Mouse (Mus musculus) hindbrain, embryonic 12.5 days (tissue): ENCODE results near the gene Pycr1. TPM values are rescaled to one million over a fixed set of nuclear protein-coding genes. Genes with fewer than 3 reads are reported as not detected.

Experiments used
- ATAC-seq: fragments of 200-750 bp; cut with Nextera tagmentation; 2 replicates; pipeline ENCODE4 v1.8.0; 2017; ENCODE audit warnings: moderate TSS enrichment; ENCODE audit not compliant: low FRiP score
- H3K27ac ChIP-seq: fragments of 300-500 bp; sonication (generic); 2 replicates; pipeline ENCODE4 v1.5.1; 2016; ENCODE audit warnings: mild to moderate bottlenecking
- H3K27me3 ChIP-seq: fragments of 300-500 bp; sonication (generic); 2 replicates; pipeline ENCODE4 v1.6.1; 2016; ENCODE audit warnings: mild to moderate bottlenecking
- H3K36me3 ChIP-seq: fragments of 300-500 bp; sonication (generic); 2 replicates; pipeline ENCODE4 v1.6.1; 2016; ENCODE audit warnings: mild to moderate bottlenecking
- H3K4me1 ChIP-seq: fragments of 300-500 bp; sonication (generic); 2 replicates; pipeline ENCODE4 v1.6.1; 2016
- H3K4me2 ChIP-seq: fragments of 300-500 bp; sonication (generic); replicated peaks from 2 replicates; pipeline ENCODE4 v1.6.1; 2016; ENCODE audit warnings: mild to moderate bottlenecking
- H3K4me3 ChIP-seq: fragments of 300-500 bp; sonication (generic); 2 replicates; pipeline ENCODE4 v1.5.1; 2016; ENCODE audit warnings: mild to moderate bottlenecking
- H3K9ac ChIP-seq: fragments of 300-500 bp; sonication (generic); 2 replicates; pipeline ENCODE4 v1.6.1; 2016; ENCODE audit warnings: mild to moderate bottlenecking, moderate library complexity
- H3K9me3 ChIP-seq: fragments of 300-500 bp; sonication (generic); replicated peaks from 2 replicates; pipeline ENCODE4 v1.6.1; 2016; ENCODE audit warnings: mild to moderate bottlenecking
- WGBS: fragments of 180-500 bp; shearing (Covaris S2); methylation state at CpG from one replicate; pipeline ENCODE4 v1.1.7; 2016; 5-methylcytosine and 5-hydroxymethylcytosine counted together
- polyA plus RNA-seq: library from polyadenylated mRNA; unstranded; fragments of >200 nt; fragmentation: Nextera tagmentation; extraction: Ambion mirVana; gene quantifications from 2 replicates; pipeline ENCODE4 v1.2.1, GENCODE M21; 2016

Gene Pycr1
- polyA plus RNA-seq, 1 experiment from 2014 or later = 28.5 TPM

DNA sequence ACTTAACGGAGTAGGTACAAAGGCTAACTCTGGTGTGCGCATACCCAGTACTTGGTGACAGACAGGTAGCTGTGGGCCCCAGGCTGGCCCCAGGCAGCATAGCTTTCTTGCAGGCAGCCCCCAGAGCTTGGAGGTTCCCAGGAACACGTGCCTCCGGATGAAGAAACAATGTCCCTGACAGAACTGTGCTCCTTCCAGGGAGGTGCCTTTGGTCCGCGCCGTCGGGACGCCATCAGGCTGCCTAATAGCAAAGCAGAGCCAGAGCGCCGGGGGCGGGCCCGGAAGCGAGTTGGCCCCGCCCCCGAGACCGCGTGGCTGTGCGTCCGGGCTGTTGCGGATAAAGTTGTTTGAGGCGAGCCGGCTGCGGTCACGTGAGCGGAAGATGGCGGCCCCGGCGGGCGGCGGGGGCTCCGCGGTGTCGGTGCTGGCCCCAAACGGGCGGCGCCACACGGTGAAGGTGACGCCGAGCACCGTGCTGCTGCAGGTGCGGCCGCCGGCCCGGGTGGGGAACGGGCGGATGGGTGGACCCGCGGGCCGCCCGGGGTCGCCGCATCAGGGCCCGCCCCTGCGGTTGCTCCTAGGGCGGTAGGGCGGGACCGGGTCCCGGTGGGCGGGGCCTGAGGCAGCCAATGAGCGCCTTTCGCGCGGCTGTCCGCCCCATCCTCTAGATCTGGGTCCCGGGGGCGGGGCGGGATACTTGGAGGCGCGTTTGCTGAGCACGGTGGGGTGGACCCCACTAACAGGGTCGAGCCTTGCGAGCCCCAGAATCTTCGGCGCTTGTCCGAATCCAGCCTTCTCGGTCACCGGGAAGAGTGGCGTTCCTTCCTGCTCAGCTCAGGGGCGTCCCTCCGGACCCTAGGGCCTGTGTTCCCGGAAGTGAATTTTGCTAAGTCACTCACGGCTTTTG, 29.4 kb upstream of the Pycr1 start, which contains the start of gene Aspscr1:
TSS of gene Aspscr1 (plus strand) at position 287 of the 907 bp plus-strand sequence.
- H3K9ac ChIP-seq = peak within 1 kb of the TSS; percentile 78
- no peaks in the 10 kb centered on the region for H3K27me3 ChIP-seq
- H3K36me3 ChIP-seq = peaks cover 20% of the 10 kb centered on the region
- peak within 1 kb of the TSS; percentile 73 for H3K4me3 ChIP-seq
- 1% methylated on average over 71 of the region's 83 CpGs for WGBS
- ATAC-seq = peak; percentile 97
- peak within 1 kb of the TSS; percentile 91 for H3K27ac ChIP-seq
- no peaks in the 10 kb centered on the region for H3K9me3 ChIP-seq
- peaks cover 10% of the 10 kb centered on the region for H3K4me1 ChIP-seq
- H3K4me2 ChIP-seq = peak within 1 kb of the TSS; percentile 80

DNA sequence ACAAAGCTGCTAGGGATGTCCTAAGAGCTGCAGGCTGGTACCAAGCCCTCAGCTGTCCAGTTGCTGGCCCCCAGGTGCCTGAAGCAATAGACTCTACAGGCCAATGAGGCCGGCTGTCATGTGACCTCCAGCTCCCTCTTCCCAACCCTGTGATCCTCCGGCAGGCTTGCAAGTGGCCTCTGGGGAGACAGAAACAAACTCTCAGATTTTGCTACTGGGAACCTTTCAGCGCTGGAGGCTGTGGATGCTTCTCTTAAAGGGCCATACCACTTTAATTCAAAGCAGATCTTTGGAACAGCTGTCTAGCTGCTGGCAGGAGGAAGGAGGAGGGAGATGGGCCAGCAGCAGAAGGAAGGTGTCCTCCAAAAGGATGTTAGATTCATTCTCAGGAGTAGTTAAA, 23.0 kb upstream of the Pycr1 start:
- no peak overlapping the region for H3K4me3 ChIP-seq

DNA sequence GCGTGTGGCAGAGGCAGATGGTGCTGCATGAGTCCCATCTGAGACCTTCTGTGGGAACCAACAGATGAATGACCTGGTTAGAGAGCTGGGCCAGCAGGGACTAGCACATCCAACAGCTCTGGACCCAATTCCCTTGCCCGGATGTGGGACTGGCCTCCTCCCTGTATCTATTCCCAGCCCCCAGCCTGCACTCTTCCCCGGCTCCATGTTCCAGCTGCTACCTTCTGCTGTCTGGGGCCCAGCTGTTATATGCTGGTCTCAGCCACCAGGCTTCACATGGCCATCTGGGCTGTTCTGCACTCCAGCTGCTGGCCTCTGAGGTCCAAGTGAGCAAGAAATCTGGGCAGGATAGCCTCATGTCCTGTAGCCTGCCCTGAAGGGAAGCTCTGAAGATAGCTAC, 21.8 kb upstream of the Pycr1 start:
- H3K9me3 ChIP-seq = no peaks in the 10 kb centered on the region
- H3K4me2 ChIP-seq = no peak overlapping the region
- no peak overlapping the region for H3K9ac ChIP-seq
- no peak overlapping the region for H3K4me3 ChIP-seq
- peaks cover 14% of the 10 kb centered on the region for H3K4me1 ChIP-seq
- no peak overlapping the region for H3K27ac ChIP-seq
- no peak for ATAC-seq
- 62% methylated on average over 3 of the region's 3 CpGs for WGBS
- no peaks in the 10 kb centered on the region for H3K36me3 ChIP-seq
- H3K27me3 ChIP-seq = peaks cover 45% of the 10 kb centered on the region

More for the DNA sequence above, 23.0 kb upstream of the Pycr1 start:
- no peaks in the 10 kb centered on the region for H3K9me3 ChIP-seq
- ATAC-seq = no peak
- peaks cover 6% of the 10 kb centered on the region; the same call in 1 of the 2 replicates for H3K4me1 ChIP-seq
- no peak overlapping the region for H3K4me2 ChIP-seq
- no peak overlapping the region for H3K9ac ChIP-seq
- H3K36me3 ChIP-seq = no peaks in the 10 kb centered on the region
- 11% methylated on average over 3 of the region's 3 CpGs for WGBS
- H3K27me3 ChIP-seq = peaks cover 33% of the 10 kb centered on the region
- no peak overlapping the region for H3K27ac ChIP-seq

GRCm38 (mm10) chr11:120663714-120664113, 20.1 kb upstream of the Pycr1 start:
- no peaks in the 10 kb centered on the region for H3K36me3 ChIP-seq
- 74% methylated on average over 5 of the region's 5 CpGs for WGBS
- no peak overlapping the region for H3K27ac ChIP-seq
- H3K4me1 ChIP-seq = peaks cover 28% of the 10 kb centered on the region
- no peak for ATAC-seq
- no peak overlapping the region for H3K4me2 ChIP-seq
- H3K9ac ChIP-seq = no peak overlapping the region
- H3K27me3 ChIP-seq = peaks cover 62% of the 10 kb centered on the region
- H3K9me3 ChIP-seq = no peaks in the 10 kb centered on the region
- no peak overlapping the region for H3K4me3 ChIP-seq

- WGBS = 62% methylated on average over 6 of the region's 6 CpGs
- Histone ChIP-seq H3K9me3 (no peaks in the 10 kb centered on the region), H3K27me3 (peaks cover 71% of the 10 kb centered on the region), H3K4me2 (no peak overlapping the region), H3K4me3 (no peak overlapping the region), H3K9ac (no peak overlapping the region), H3K4me1 (peaks cover 28% of the 10 kb centered on the region), H3K36me3 (no peaks in the 10 kb centered on the region), H3K27ac (no peak overlapping the region)
- no peak for ATAC-seq
Measured at GRCm38 (mm10) chr11:120662759-120663158, 19.2 kb upstream of the Pycr1 start.

DNA sequence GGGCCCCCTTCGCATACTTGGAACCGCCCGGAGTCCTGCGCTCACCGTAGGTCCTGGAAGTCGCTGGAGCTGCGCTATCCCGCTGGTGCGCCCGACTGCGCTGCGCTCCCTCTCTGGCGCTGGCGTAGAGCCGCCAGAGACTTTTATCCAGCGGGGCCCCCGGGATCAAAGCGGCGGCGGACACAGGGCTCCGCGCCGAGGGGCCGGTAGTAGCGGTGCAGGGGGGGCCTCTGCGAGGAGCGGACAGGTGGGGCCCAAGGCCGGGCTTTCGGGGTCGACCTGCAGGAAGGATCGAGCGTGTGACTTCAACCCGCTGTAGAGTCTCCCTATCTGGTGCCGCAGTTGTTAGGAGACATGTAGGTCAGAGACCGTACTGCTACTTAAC, 17.5 kb upstream of the Pycr1 start, which contains the start of gene Notum:
TSS of gene Notum (minus strand) at position 100 of the 385 bp plus-strand sequence.
- no peak within 1 kb of the TSS for H3K27ac ChIP-seq
- peaks cover 23% of the 10 kb centered on the region for H3K4me1 ChIP-seq
- H3K9ac ChIP-seq = peak within 1 kb of the TSS; percentile 58
- peak within 1 kb of the TSS; percentile 59 for H3K4me2 ChIP-seq
- no peak for ATAC-seq
- H3K36me3 ChIP-seq = no peaks in the 10 kb centered on the region
- peak within 1 kb of the TSS; percentile 39 for H3K4me3 ChIP-seq
- peaks cover 88% of the 10 kb centered on the region for H3K27me3 ChIP-seq
- no peaks in the 10 kb centered on the region for H3K9me3 ChIP-seq
- whole genome bisulfite sequencing = 2% methylated on average over 35 of the region's 35 CpGs

- WGBS = under 1% methylated on average over 76 of the region's 95 CpGs
- Histone ChIP-seq H3K27ac (no peak overlapping the region), H3K4me1 (peaks cover 23% of the 10 kb centered on the region), H3K4me2 (peak overlapping the region; percentile 59), H3K27me3 (peaks cover 91% of the 10 kb centered on the region), H3K9ac (peak overlapping the region; percentile 58), H3K36me3 (no peaks in the 10 kb centered on the region), H3K4me3 (peak overlapping the region; percentile 39), H3K9me3 (no peaks in the 10 kb centered on the region)
- ATAC-seq = peak; percentile 52; the same call in 1 of the 2 replicates
Measured at GRCm38 (mm10) chr11:120660301-120661075, 16.9 kb upstream of the Pycr1 start.

GRCm38 (mm10) chr11:120659509-120660300, 16.1 kb upstream of the Pycr1 start:
- ATAC-seq = no peak
- Histone ChIP-seq H3K9ac (peak overlapping the region; percentile 58; the same call in 1 of the 2 replicates), H3K27me3 (peaks cover 89% of the 10 kb centered on the region)

GRCm38 (mm10) chr11:120658876-120659410, 15.4 kb upstream of the Pycr1 start:
- no peaks in the 10 kb centered on the region for H3K36me3 ChIP-seq
- no peak overlapping the region for H3K27ac ChIP-seq
- WGBS = 4% methylated on average over 24 of the region's 24 CpGs
- peaks cover 94% of the 10 kb centered on the region for H3K27me3 ChIP-seq
- peaks cover 23% of the 10 kb centered on the region for H3K4me1 ChIP-seq
- H3K4me2 ChIP-seq = 0 out of 2 replicates have a peak overlapping the region, but pooled peaks have one; percentile 8
- peak overlapping the region; percentile 4; the same call in 1 of the 2 replicates for H3K4me3 ChIP-seq
- no peak for ATAC-seq
- no peaks in the 10 kb centered on the region for H3K9me3 ChIP-seq
- no peak overlapping the region for H3K9ac ChIP-seq

More at GRCm38 (mm10) chr11:120659509-120660300, 16.1 kb upstream of the Pycr1 start:
- Histone ChIP-seq H3K4me1 (peaks cover 23% of the 10 kb centered on the region), H3K36me3 (no peaks in the 10 kb centered on the region), H3K9me3 (no peaks in the 10 kb centered on the region), H3K4me2 (peak overlapping the region; percentile 59), H3K4me3 (peak overlapping the region; percentile 39), H3K27ac (no peak overlapping the region)
- 2% methylated on average over 50 of the region's 50 CpGs for WGBS

DNA sequence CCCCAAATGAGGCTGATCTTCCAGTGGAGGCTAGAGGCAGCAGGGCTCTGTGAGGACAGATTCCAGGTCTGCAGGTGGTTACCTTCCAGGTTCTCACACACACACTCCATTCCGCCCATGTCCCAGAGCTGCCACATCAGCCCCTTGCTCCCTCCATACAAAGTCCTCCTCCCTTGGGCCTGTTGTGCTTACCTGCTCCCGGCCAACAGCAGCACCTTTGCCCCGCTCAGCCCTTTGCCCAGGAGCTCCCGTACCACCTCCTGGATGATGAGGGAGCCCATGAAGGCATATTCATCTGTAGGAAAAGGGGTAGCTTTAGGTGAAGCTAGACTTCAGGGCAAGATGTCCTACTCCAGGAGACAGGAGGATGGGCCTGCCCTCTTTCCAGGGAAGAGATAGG, 13.7 kb upstream of the Pycr1 start:
- Histone ChIP-seq H3K27me3 (peaks cover 80% of the 10 kb centered on the region), H3K36me3 (no peaks in the 10 kb centered on the region), H3K9me3 (no peaks in the 10 kb centered on the region), H3K27ac (no peak overlapping the region), H3K4me3 (no peak overlapping the region), H3K4me1 (peaks cover 23% of the 10 kb centered on the region), H3K4me2 (no peak overlapping the region), H3K9ac (no peak overlapping the region)
- no peak for ATAC-seq
- WGBS = 93% methylated on average over 4 of the region's 4 CpGs

DNA sequence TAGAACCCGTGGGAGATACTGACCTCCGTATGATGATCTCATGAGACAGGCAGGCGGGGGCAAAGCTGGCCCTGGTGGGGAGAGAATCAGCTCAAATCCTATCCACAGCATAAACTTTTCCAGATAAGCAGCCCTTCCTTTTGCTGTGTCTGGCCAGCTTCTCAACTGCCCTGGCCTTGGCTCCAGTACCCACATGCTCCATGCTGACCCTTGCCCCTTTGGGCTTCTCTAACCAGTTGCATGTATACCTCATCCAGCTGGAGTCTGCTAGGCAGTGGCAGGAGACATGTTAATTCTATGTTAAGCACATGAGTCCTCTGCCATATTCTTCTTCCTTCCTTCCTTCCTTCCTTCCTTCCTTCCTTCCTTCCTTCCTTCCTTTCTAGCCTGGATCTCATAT, 11.2 kb upstream of the Pycr1 start:
- WGBS = 84% methylated on average over 3 of the region's 3 CpGs
- no peak overlapping the region for H3K4me3 ChIP-seq
- H3K4me2 ChIP-seq = no peak overlapping the region
- H3K4me1 ChIP-seq = peaks cover 8% of the 10 kb centered on the region
- no peak overlapping the region for H3K9ac ChIP-seq
- ATAC-seq = no peak
- H3K9me3 ChIP-seq = no peaks in the 10 kb centered on the region
- no peaks in the 10 kb centered on the region for H3K36me3 ChIP-seq
- H3K27me3 ChIP-seq = peaks cover 54% of the 10 kb centered on the region
- no peak overlapping the region for H3K27ac ChIP-seq
